Mouse (Mus musculus): ENCODE measurements at regions not wholly inside any gene's neighbourhood (a gene's known extent, or its start where the extent isn't known, plus 50 kb on each side); places are given as distances from the start of the nearest gene placed in this dataset.
A peak's percentile ranks its signal among the peaks of the same experiment; 100 is the strongest.

- ATAC-seq (replicated peaks; ENCODE audit: low FRiP score, low TSS enrichment, low read depth) (no peak), DNase-seq (ENCODE audit: low spot score) (peak; percentile 27)
- Histone ChIP-seq H3K27ac (ENCODE audit: low read depth) (no peak overlapping the region), H3K9me3 (ENCODE audit: control insufficient read depth, low read length) (no peaks in the 10 kb centered on the region), H3K4me3 (ENCODE audit: low read depth, low read length) (no peak overlapping the region), H3K36me3 (ENCODE audit: control insufficient read depth, insufficient read depth, low read length) (no peaks in the 10 kb centered on the region), H3K4me1 (replicated peaks; ENCODE audit: control insufficient read depth, insufficient read depth, low read length) (0 out of 2 replicates have a peak, but pooled peaks cover 4% of the 10 kb centered on the region), H3K9ac (ENCODE audit: low read length) (no peak overlapping the region), H3K4me2 (ENCODE audit: low read length) (no peak overlapping the region), H3K27me3 (replicated peaks; ENCODE audit: control insufficient read depth, insufficient read depth, low read length) (0 out of 2 replicates have a peak, but pooled peaks cover 2% of the 10 kb centered on the region)
- WGBS: 30% methylated on average over 4 of the region's 4 CpGs
Observed at GRCm38 (mm10) chr6:89240168-89240705, 122.2 kb downstream of the Plxna1 start.

GRCm38 (mm10) chr6:89242371-89243288, 119.8 kb downstream of the Plxna1 start:
- no peak for ATAC-seq (replicated peaks; ENCODE audit: low FRiP score, low TSS enrichment, low read depth)
- H3K9ac ChIP-seq (ENCODE audit: low read length): no peak overlapping the region
- H3K4me3 ChIP-seq (ENCODE audit: low read depth, low read length): no peak overlapping the region
- H3K9me3 ChIP-seq (ENCODE audit: control insufficient read depth, low read length): no peaks in the 10 kb centered on the region
- WGBS: 32% methylated on average over 18 of the region's 18 CpGs
- peak; percentile 89 for DNase-seq (ENCODE audit: low spot score)
- no peak overlapping the region for H3K27ac ChIP-seq (ENCODE audit: low read depth)
- no peaks in the 10 kb centered on the region for H3K36me3 ChIP-seq (ENCODE audit: control insufficient read depth, insufficient read depth, low read length)
- no peaks in the 10 kb centered on the region for H3K27me3 ChIP-seq (replicated peaks; ENCODE audit: control insufficient read depth, insufficient read depth, low read length)
- H3K4me1 ChIP-seq (replicated peaks; ENCODE audit: control insufficient read depth, insufficient read depth, low read length): no peaks in the 10 kb centered on the region
- no peak overlapping the region for H3K4me2 ChIP-seq (ENCODE audit: low read length)

DNA sequence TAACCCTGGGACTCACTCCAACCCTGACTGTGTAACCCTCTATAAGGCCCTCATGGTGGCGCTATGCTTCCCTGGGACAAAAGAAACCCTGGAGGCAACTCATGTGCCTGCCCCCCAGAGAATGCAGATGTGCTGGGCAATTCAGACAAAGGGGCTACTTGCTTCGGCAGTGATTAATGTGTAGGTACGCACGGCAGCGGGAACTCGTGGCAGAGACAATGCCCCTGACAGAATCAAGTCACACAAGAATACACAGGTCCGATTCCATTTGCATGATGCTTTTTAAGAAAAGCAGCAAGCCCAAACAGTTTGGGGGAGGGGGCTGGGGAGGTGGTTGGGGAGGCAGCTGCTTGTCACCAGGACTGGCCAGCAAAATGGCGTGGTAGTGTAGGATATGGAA, 116.9 kb downstream of the Plxna1 start:
- Histone ChIP-seq H3K4me3 (ENCODE audit: low read depth, low read length) (no peak overlapping the region), H3K27me3 (replicated peaks; ENCODE audit: control insufficient read depth, insufficient read depth, low read length) (no peaks in the 10 kb centered on the region), H3K9ac (ENCODE audit: low read length) (no peak overlapping the region), H3K9me3 (ENCODE audit: control insufficient read depth, low read length) (no peaks in the 10 kb centered on the region), H3K4me2 (ENCODE audit: low read length) (no peak overlapping the region), H3K36me3 (ENCODE audit: control insufficient read depth, insufficient read depth, low read length) (no peaks in the 10 kb centered on the region), H3K4me1 (replicated peaks; ENCODE audit: control insufficient read depth, insufficient read depth, low read length) (no peaks in the 10 kb centered on the region), H3K27ac (ENCODE audit: low read depth) (no peak overlapping the region)
- peak; percentile 48 for DNase-seq (ENCODE audit: low spot score)
- WGBS: 67% methylated on average over 8 of the region's 8 CpGs
- no peak for ATAC-seq (replicated peaks; ENCODE audit: low FRiP score, low TSS enrichment, low read depth)

DNA sequence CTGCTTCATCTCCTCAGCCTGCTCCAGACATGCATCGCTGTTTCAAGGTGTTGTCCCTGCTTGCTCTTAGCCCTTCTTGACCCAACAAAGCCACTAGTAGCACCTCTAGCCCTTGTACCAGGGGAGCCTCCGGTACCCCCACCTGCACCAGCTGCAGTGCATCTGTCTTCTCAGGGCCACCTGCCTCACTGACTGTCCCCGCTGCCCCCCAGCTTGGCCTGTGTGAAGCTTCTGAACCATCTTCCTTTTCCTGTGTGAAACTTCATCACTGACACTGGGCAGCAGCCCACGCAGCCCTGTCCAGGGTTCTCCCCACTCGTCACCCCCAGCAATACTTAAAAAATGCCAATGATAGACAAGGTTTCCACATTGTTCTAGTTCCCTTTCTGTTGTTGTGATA, 116.2 kb downstream of the Plxna1 start:
- H3K4me1 ChIP-seq (replicated peaks; ENCODE audit: control insufficient read depth, insufficient read depth, low read length): no peaks in the 10 kb centered on the region
- H3K4me2 ChIP-seq (ENCODE audit: low read length): no peak overlapping the region
- no peak for ATAC-seq (replicated peaks; ENCODE audit: low FRiP score, low TSS enrichment, low read depth)
- no peak overlapping the region for H3K4me3 ChIP-seq (ENCODE audit: low read depth, low read length)
- 92% methylated on average over 5 of the region's 5 CpGs for WGBS
- H3K9ac ChIP-seq (ENCODE audit: low read length): no peak overlapping the region
- H3K9me3 ChIP-seq (ENCODE audit: control insufficient read depth, low read length): no peaks in the 10 kb centered on the region
- H3K27me3 ChIP-seq (replicated peaks; ENCODE audit: control insufficient read depth, insufficient read depth, low read length): no peaks in the 10 kb centered on the region
- peak; percentile 34 for DNase-seq (ENCODE audit: low spot score)
- no peaks in the 10 kb centered on the region for H3K36me3 ChIP-seq (ENCODE audit: control insufficient read depth, insufficient read depth, low read length)
- no peak overlapping the region for H3K27ac ChIP-seq (ENCODE audit: low read depth)

DNA sequence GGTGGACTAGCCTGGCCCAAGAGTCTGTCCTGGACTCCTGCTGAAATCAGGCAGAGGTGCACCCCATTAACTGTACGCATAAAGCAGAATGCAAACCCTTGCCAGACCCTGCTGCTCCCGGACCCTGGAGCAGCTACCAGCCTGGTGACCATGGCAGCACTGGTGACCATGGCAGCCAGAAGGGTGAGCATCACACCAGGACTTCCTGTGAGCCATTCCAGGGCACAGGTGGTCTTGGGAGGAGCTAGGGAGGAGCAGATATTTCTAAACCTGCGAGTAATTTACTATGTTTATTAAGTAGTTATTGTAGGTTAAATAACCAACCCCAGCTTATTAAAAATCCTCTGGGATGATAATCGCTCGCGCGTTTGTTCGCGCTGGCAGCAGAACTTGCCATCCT, 113.8 kb downstream of the Plxna1 start:
- WGBS: 82% methylated on average over 9 of the region's 9 CpGs
- DNase-seq (ENCODE audit: low spot score) (peak; percentile 24), ATAC-seq (replicated peaks; ENCODE audit: low FRiP score, low TSS enrichment, low read depth) (no peak)
- Histone ChIP-seq H3K27ac (ENCODE audit: low read depth) (no peak overlapping the region), H3K36me3 (ENCODE audit: control insufficient read depth, insufficient read depth, low read length) (no peaks in the 10 kb centered on the region), H3K9me3 (ENCODE audit: control insufficient read depth, low read length) (no peaks in the 10 kb centered on the region), H3K4me1 (replicated peaks; ENCODE audit: control insufficient read depth, insufficient read depth, low read length) (no peaks in the 10 kb centered on the region), H3K4me2 (ENCODE audit: low read length) (no peak overlapping the region), H3K4me3 (ENCODE audit: low read depth, low read length) (no peak overlapping the region), H3K27me3 (replicated peaks; ENCODE audit: control insufficient read depth, insufficient read depth, low read length) (no peaks in the 10 kb centered on the region), H3K9ac (ENCODE audit: low read length) (no peak overlapping the region)

DNA sequence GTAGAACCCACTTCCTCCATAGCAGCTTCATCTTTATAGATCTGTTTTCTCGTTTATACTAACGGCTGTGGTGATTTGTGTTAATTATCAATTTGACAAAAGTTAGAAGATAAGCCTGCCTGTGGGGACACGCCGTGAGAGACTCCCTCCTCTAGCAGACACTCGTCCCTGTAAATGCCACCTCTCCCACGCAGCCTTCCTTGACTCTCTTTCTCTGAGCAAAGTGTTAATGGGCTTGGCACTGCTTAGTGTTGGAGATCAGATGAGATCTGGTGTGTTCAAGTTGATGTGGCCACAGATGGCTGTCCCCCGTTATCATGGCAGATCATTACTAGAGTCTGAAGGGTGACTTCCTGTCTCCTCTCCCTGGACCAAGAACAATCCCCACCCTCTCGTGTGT, 113.1 kb downstream of the Plxna1 start:
- Histone ChIP-seq H3K27me3 (replicated peaks; ENCODE audit: control insufficient read depth, insufficient read depth, low read length) (no peaks in the 10 kb centered on the region), H3K4me2 (ENCODE audit: low read length) (no peak overlapping the region), H3K27ac (ENCODE audit: low read depth) (no peak overlapping the region), H3K4me1 (replicated peaks; ENCODE audit: control insufficient read depth, insufficient read depth, low read length) (no peaks in the 10 kb centered on the region), H3K36me3 (ENCODE audit: control insufficient read depth, insufficient read depth, low read length) (no peaks in the 10 kb centered on the region), H3K4me3 (ENCODE audit: low read depth, low read length) (no peak overlapping the region), H3K9ac (ENCODE audit: low read length) (no peak overlapping the region), H3K9me3 (ENCODE audit: control insufficient read depth, low read length) (no peaks in the 10 kb centered on the region)
- 76% methylated on average over 8 of the region's 8 CpGs for WGBS
- DNase-seq (ENCODE audit: low spot score) (no peak), ATAC-seq (replicated peaks; ENCODE audit: low FRiP score, low TSS enrichment, low read depth) (no peak)

- Histone ChIP-seq H3K9me3 (ENCODE audit: control insufficient read depth, low read length) (no peaks in the 10 kb centered on the region), H3K27me3 (replicated peaks; ENCODE audit: control insufficient read depth, insufficient read depth, low read length) (no peaks in the 10 kb centered on the region), H3K27ac (ENCODE audit: low read depth) (no peak overlapping the region), H3K4me2 (ENCODE audit: low read length) (no peak overlapping the region), H3K9ac (ENCODE audit: low read length) (no peak overlapping the region), H3K36me3 (ENCODE audit: control insufficient read depth, insufficient read depth, low read length) (no peaks in the 10 kb centered on the region), H3K4me3 (ENCODE audit: low read depth, low read length) (no peak overlapping the region), H3K4me1 (replicated peaks; ENCODE audit: control insufficient read depth, insufficient read depth, low read length) (no peaks in the 10 kb centered on the region)
- DNase-seq (ENCODE audit: low spot score) (no peak), ATAC-seq (replicated peaks; ENCODE audit: low FRiP score, low TSS enrichment, low read depth) (no peak)
- 84% methylated on average over 4 of the region's 4 CpGs for WGBS
Observed at GRCm38 (mm10) chr6:89251641-89252040, 110.8 kb downstream of the Plxna1 start.

DNA sequence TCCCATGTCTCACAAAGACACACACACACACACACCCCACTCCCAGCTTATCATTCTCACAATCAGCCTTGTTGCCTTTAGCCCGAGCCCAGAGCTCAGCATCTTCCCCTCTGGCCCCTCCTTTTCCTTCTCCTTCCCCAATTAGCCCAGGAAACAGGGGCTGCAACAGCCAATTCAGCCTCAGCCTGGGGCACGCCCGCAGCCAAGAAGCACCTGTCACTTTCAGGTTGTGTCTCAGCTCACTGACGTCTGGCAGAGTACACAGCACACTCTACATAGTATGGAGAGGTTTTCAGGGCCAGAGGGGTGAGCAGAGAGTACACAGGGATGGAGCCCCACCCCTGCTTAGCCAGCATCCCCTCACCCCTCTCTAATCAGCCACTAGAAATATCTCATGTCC, 106.4 kb downstream of the Plxna1 start:
- Histone ChIP-seq H3K27ac (ENCODE audit: low read depth) (no peak overlapping the region), H3K36me3 (ENCODE audit: control insufficient read depth, insufficient read depth, low read length) (no peaks in the 10 kb centered on the region), H3K4me3 (ENCODE audit: low read depth, low read length) (no peak overlapping the region), H3K27me3 (replicated peaks; ENCODE audit: control insufficient read depth, insufficient read depth, low read length) (no peaks in the 10 kb centered on the region), H3K4me1 (replicated peaks; ENCODE audit: control insufficient read depth, insufficient read depth, low read length) (no peaks in the 10 kb centered on the region), H3K9me3 (ENCODE audit: control insufficient read depth, low read length) (no peaks in the 10 kb centered on the region), H3K9ac (ENCODE audit: low read length) (no peak overlapping the region), H3K4me2 (ENCODE audit: low read length) (no peak overlapping the region)
- DNase-seq (ENCODE audit: low spot score) (no peak), ATAC-seq (replicated peaks; ENCODE audit: low FRiP score, low TSS enrichment, low read depth) (no peak)
- 31% methylated on average over 4 of the region's 4 CpGs for WGBS
